Mouse (Mus musculus) forebrain, embryonic 15.5 days (tissue): ENCODE data around the gene Cnmd. TPM values are rescaled to one million over a fixed set of nuclear protein-coding genes. Genes with fewer than 3 reads are reported as not detected.

Experiments
- ATAC-seq: fragments of 200-750 bp; cut with Nextera tagmentation; replicated peaks from 2 replicates; pipeline ENCODE4 v1.8.0; 2017; ENCODE audit warnings: mild to moderate bottlenecking, moderate TSS enrichment, moderate library complexity
- H3K27ac ChIP-seq: fragments of 300-500 bp; sonication (generic); replicated peaks from 2 replicates; pipeline ENCODE4 v1.5.1; 2015; ENCODE audit warnings: mild to moderate bottlenecking, inconsistent platforms
- H3K27me3 ChIP-seq: fragments of 300-500 bp; sonication (generic); 2 replicates; pipeline ENCODE4 v1.6.1; 2015; ENCODE audit warnings: inconsistent platforms
- H3K36me3 ChIP-seq: fragments of 300-500 bp; sonication (generic); 2 replicates; pipeline ENCODE4 v1.6.1; 2015; ENCODE audit warnings: mild to moderate bottlenecking, inconsistent platforms
- H3K4me1 ChIP-seq: fragments of 300-500 bp; sonication (generic); 2 replicates; pipeline ENCODE4 v1.6.1; 2015; ENCODE audit warnings: inconsistent platforms
- H3K4me2 ChIP-seq: fragments of 300-500 bp; sonication (generic); replicated peaks from 2 replicates; pipeline ENCODE4 v1.6.1; 2015; ENCODE audit warnings: mild to moderate bottlenecking, inconsistent platforms
- H3K4me3 ChIP-seq: fragments of 300-500 bp; sonication (generic); 2 replicates; pipeline ENCODE4 v1.5.1; 2015; ENCODE audit warnings: mild to moderate bottlenecking, inconsistent platforms
- H3K9ac ChIP-seq: fragments of 300-500 bp; sonication (generic); replicated peaks from 2 replicates; pipeline ENCODE4 v1.6.1; 2015; ENCODE audit warnings: mild to moderate bottlenecking, inconsistent platforms
- H3K9me3 ChIP-seq: fragments of 300-500 bp; sonication (generic); 2 replicates; pipeline ENCODE4 v1.6.1; 2016; ENCODE audit warnings: inconsistent platforms
- WGBS: fragments of 180-500 bp; shearing (Covaris S2); methylation state at CpG from one replicate; pipeline ENCODE4 v1.1.7; 2015; ENCODE audit warnings: mixed read lengths; 5-methylcytosine and 5-hydroxymethylcytosine counted together
- polyA plus RNA-seq: library from polyadenylated mRNA; unstranded; fragments of >200 nt; fragmentation: Nextera tagmentation; extraction: Ambion mirVana; gene quantifications from 2 replicates; pipeline ENCODE4 v1.2.1, GENCODE M21; 2015

The Cnmd gene
- polyA plus RNA-seq, 1 experiment from 2014 or later = 2.6 TPM

DNA sequence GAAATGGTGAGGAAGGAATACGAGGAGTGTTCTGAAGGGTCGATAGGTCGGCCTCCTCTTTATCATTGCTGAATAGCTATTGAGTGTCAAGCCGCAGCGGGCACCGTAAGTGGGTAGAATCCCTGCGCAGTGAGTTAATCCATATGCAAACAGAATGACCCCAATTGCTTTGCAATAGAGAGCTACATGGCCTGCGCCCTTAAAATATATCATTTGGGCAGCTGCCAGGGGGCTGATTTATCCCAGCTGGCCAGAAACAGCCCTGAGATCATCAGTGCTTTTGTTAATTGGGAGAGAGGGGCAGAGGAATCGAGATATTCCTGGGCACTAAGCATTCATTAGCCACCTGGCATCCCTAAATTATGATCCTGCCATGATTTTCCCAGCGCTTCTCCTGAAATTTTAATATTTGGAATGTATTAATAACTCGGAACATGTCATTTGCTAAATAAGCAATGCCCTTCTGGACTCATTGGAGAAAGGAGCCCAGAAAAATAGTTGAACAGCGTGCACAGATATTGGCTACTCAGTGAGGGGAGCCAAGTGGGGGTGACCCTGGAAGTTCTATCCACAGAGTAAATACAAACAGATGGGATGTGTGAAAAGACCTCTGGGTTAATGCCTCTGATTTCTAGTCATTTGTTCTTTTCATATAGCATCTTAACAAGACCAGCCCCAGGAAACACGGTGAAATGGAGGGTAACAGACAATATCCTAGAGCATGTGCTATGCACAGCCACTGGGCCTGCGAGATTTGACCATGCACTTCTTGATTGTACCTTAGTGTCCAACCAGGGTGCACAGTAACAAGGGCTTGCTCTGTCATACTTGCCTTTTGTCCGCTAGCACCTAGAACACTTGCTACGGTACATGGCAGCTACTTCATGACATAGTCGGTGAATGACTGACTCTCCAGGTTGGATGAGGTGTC is 11.4 kb upstream of the Cnmd start:
- WGBS = 43% methylated on average over 17 of the region's 17 CpGs
- no peaks in the 10 kb centered on the region for H3K9me3 ChIP-seq
- no peak overlapping the region for H3K9ac ChIP-seq
- ATAC-seq = no peak
- H3K27me3 ChIP-seq = no peaks in the 10 kb centered on the region
- H3K4me3 ChIP-seq = no peak overlapping the region
- no peak overlapping the region for H3K27ac ChIP-seq
- H3K4me1 ChIP-seq = peaks cover 13% of the 10 kb centered on the region
- no peak overlapping the region for H3K4me2 ChIP-seq
- no peaks in the 10 kb centered on the region for H3K36me3 ChIP-seq

DNA sequence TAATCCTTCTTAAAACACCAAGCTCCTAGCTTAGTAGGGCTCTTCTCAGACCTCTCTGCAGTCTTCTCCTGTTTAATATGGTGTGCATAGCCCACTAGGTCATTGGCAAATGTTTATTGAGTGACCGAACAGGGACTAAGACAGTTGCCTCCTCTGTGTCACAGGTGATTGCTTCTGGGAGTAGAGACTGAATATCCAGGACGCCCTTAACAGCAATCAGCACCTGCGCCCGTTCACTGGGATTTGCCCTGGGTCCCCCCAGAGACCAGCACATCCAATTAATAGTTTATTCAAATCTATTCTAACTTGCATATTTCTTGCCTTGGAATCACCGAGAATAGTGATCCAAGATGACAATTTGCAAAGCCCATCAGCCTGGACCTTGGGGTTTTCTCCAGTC is 10.6 kb upstream of the Cnmd start:
- Histone ChIP-seq H3K9ac (no peak overlapping the region), H3K9me3 (no peaks in the 10 kb centered on the region), H3K36me3 (no peaks in the 10 kb centered on the region), H3K27ac (no peak overlapping the region), H3K4me2 (no peak overlapping the region), H3K4me1 (peaks cover 10% of the 10 kb centered on the region), H3K27me3 (no peaks in the 10 kb centered on the region), H3K4me3 (no peak overlapping the region)
- 80% methylated on average over 5 of the region's 5 CpGs for WGBS
- no peak for ATAC-seq

- Histone ChIP-seq H3K9ac (no peak overlapping the region), H3K4me3 (no peak overlapping the region), H3K4me1 (peaks cover 10% of the 10 kb centered on the region), H3K9me3 (no peaks in the 10 kb centered on the region), H3K27me3 (no peaks in the 10 kb centered on the region), H3K4me2 (no peak overlapping the region), H3K27ac (no peak overlapping the region), H3K36me3 (no peaks in the 10 kb centered on the region)
- ATAC-seq = no peak
- 89% methylated on average over 3 of the region's 3 CpGs for WGBS
Observed at GRCm38 (mm10) chr14:79671008-79671407, 9.0 kb upstream of the Cnmd start.

DNA sequence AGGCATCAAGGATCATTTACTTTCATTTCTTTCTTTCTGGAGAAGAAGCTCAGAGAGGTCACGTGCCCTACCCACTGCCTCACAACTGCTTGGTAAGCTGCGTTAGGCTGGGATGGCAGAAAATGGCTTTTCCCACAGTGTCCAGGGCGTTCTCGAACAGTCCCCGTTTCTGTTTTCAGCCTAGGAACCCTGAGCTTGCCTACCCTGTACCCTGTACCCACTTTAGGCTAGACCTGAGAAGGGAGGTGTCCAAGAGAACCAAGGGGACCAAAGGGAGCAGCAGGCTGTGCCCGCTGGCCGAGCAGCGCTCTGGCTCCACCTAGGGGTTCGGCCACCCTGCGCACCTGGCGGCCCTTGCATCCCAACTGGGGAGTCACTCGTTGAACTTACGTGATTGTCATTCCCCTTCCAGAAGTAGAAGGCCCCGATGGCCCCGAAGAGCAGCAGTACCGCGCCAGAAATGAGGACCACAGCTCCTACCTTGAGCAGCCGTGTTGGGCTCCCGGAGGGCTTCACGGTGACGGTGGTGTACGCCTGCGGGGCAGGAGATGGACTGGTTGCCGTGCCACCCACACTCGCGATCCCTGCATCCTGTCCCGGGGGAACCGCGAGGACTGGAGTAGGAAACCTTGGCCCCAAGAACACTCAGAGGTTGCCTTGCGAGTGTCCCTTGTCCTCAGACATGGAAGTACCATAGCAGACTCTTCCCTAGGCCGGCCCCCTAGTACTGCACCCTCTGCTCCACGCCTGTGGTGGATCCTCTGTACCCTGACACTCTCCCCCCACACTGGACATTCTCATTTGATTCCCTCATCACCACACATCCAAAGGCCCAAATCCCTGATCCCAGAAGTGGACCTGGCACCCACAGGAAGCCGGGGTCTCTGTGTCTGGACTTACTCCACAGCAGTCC is 709 bp downstream of the Cnmd start:
- peak; percentile 51 for ATAC-seq
- no peaks in the 10 kb centered on the region for H3K36me3 ChIP-seq
- H3K9ac ChIP-seq = 0 out of 2 replicates have a peak overlapping the region, but pooled peaks have one; percentile 4
- 17% methylated on average over 33 of the region's 33 CpGs for WGBS
- H3K27ac ChIP-seq = no peak overlapping the region
- no peaks in the 10 kb centered on the region for H3K27me3 ChIP-seq
- peaks cover 32% of the 10 kb centered on the region for H3K4me1 ChIP-seq
- H3K4me3 ChIP-seq = peak overlapping the region; percentile 6; the same call in 1 of the 2 replicates
- H3K4me2 ChIP-seq = peak overlapping the region; percentile 35
- no peaks in the 10 kb centered on the region for H3K9me3 ChIP-seq

DNA sequence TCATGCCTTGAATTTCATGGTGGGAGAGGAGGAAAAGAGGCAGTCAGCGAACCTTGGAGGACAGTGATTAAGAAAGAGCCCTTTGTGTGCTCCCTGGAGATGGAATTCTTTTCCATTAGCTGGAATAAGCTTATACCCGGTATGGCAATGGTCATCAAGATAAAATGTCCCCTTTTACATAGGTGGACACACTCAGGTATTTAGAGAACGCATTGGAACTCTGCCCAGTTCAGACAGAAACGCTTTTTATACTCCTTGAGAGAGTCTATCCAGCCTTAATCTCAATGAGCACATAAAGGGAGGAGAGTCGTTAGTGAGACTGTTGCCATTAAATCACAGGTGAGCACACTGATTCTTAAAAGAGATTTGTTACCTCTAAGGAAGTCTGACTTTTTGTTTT is 1.5 kb downstream of the Cnmd start:
- no peak overlapping the region for H3K4me2 ChIP-seq
- no peak for ATAC-seq
- peaks cover 32% of the 10 kb centered on the region for H3K4me1 ChIP-seq
- H3K9ac ChIP-seq = no peak overlapping the region
- H3K9me3 ChIP-seq = no peaks in the 10 kb centered on the region
- no peak overlapping the region for H3K4me3 ChIP-seq
- H3K36me3 ChIP-seq = no peaks in the 10 kb centered on the region
- H3K27ac ChIP-seq = no peak overlapping the region
- no peaks in the 10 kb centered on the region for H3K27me3 ChIP-seq
- 26% methylated on average over 5 of the region's 5 CpGs for WGBS

GRCm38 (mm10) chr14:79658748-79659508 is 3.0 kb downstream of the Cnmd start:
- H3K27me3 ChIP-seq = no peaks in the 10 kb centered on the region
- H3K9me3 ChIP-seq = no peaks in the 10 kb centered on the region
- no peaks in the 10 kb centered on the region for H3K36me3 ChIP-seq
- peak overlapping the region; percentile 36 for H3K27ac ChIP-seq
- H3K9ac ChIP-seq = no peak overlapping the region
- 60% methylated on average over 6 of the region's 6 CpGs for WGBS
- H3K4me2 ChIP-seq = no peak overlapping the region
- peak; percentile 37 for ATAC-seq
- H3K4me1 ChIP-seq = peaks cover 32% of the 10 kb centered on the region
- no peak overlapping the region for H3K4me3 ChIP-seq

DNA sequence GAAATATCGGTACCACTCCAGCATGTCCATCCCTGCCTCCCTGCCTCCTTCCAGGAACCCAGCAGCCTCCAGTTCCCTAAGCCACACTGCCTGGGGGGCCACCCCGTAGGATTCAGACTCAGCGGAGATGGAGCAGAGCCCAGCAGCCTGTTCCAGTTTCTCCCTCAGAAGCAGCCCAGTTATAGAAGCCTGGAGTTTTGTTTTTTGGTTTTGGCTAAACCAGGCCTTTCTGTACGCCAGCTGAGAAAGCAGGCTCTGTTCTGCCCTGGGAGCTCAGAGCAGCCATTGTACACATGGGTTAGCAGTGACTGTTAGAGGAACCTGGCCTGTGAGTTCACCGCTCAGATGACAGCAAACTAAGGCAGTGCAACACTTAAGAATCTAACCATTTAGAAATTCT is 3.7 kb downstream of the Cnmd start:
- Histone ChIP-seq H3K27me3 (no peaks in the 10 kb centered on the region), H3K9me3 (no peaks in the 10 kb centered on the region), H3K4me1 (peaks cover 32% of the 10 kb centered on the region), H3K27ac (peak overlapping the region; percentile 36), H3K9ac (no peak overlapping the region), H3K4me3 (no peak overlapping the region), H3K36me3 (no peaks in the 10 kb centered on the region), H3K4me2 (no peak overlapping the region)
- 55% methylated on average over 5 of the region's 5 CpGs for WGBS
- ATAC-seq = peak; percentile 56

GRCm38 (mm10) chr14:79652654-79653053 is 9.3 kb downstream of the Cnmd start:
- no peak for ATAC-seq
- H3K27me3 ChIP-seq = no peaks in the 10 kb centered on the region
- no peak overlapping the region for H3K9ac ChIP-seq
- no peak overlapping the region for H3K4me2 ChIP-seq
- WGBS = 79% methylated on average over 4 of the region's 4 CpGs
- H3K4me1 ChIP-seq = 0 out of 2 replicates have a peak, but pooled peaks cover under 1% of the 10 kb centered on the region
- no peak overlapping the region for H3K4me3 ChIP-seq
- no peak overlapping the region for H3K27ac ChIP-seq
- no peaks in the 10 kb centered on the region for H3K9me3 ChIP-seq
- no peaks in the 10 kb centered on the region for H3K36me3 ChIP-seq

DNA sequence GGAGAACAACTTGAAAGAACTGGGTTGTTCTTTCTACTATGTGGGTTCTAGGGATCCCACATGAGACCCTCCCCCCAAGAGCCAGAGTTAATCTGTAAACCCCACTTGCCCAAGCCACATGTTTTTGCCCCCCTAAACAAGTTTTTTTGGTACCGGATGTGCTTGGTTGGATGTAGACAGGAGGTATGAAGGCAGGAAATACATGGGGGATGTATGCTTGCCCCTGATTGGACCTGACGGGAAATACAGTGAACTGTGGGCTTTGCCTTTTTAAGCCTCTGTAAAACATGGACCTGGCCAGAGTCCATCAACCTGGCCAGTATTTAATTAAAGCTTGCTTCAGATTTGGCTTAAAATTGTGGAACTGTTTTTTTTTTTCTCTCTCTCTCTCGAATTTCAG is 12.3 kb downstream of the Cnmd start:
- Histone ChIP-seq H3K4me2 (no peak overlapping the region), H3K9ac (no peak overlapping the region), H3K9me3 (no peaks in the 10 kb centered on the region), H3K27me3 (no peaks in the 10 kb centered on the region), H3K36me3 (no peaks in the 10 kb centered on the region), H3K4me3 (no peak overlapping the region), H3K27ac (no peak overlapping the region), H3K4me1 (peaks cover 3% of the 10 kb centered on the region; the same call in 1 of the 2 replicates)
- WGBS = 71% methylated on average over 3 of the region's 3 CpGs
- no peak for ATAC-seq

- H3K4me1 ChIP-seq = peaks cover 3% of the 10 kb centered on the region; the same call in 1 of the 2 replicates
- H3K4me2 ChIP-seq = no peak overlapping the region
- no peaks in the 10 kb centered on the region for H3K9me3 ChIP-seq
- H3K27me3 ChIP-seq = no peaks in the 10 kb centered on the region
- ATAC-seq = no peak
- no peak overlapping the region for H3K9ac ChIP-seq
- WGBS = 36% methylated on average over 11 of the region's 11 CpGs
- H3K36me3 ChIP-seq = no peaks in the 10 kb centered on the region
- no peak overlapping the region for H3K4me3 ChIP-seq
- H3K27ac ChIP-seq = no peak overlapping the region
Observed at GRCm38 (mm10) chr14:79645378-79645777, 16.6 kb downstream of the Cnmd start.

- Histone ChIP-seq H3K4me1 (peaks cover 3% of the 10 kb centered on the region; the same call in 1 of the 2 replicates), H3K4me2 (no peak overlapping the region), H3K36me3 (no peaks in the 10 kb centered on the region), H3K9ac (no peak overlapping the region), H3K27me3 (no peaks in the 10 kb centered on the region), H3K4me3 (no peak overlapping the region), H3K9me3 (no peaks in the 10 kb centered on the region), H3K27ac (no peak overlapping the region)
- ATAC-seq = no peak
- WGBS = 77% methylated on average over 9 of the region's 9 CpGs
Observed at GRCm38 (mm10) chr14:79642063-79642462, 19.9 kb downstream of the Cnmd start.
